In the genomic region with DNA sequence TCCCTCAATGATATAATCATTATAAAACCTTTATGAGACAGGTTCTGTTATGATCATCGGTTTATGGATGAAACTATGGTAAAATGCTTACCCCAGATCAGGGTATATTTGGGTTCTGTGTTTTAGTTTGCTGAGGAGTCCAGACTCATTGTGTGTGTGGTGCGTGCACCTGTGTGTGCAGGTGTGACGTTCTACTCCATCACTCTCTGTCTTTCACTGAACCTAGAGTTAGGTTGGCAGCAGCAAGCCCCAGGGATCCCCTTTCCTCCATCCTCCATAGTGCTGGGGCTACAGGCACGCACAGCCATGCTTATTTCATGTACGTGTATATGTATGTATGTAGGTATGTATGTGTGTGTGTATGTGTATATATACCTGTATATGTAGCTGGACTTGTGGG, we compare ENCODE assay signal across 21 mouse cellular contexts. TPM values are rescaled to one million over a fixed set of nuclear protein-coding genes. Genes with fewer than 3 reads are reported as not detected.
DNase-seq lines count a peak whose midpoint lies in the region; ATAC-seq and TF ChIP-seq lines count a peak whose summit lies in the region.
"Had no signal": no experiment of that assay in that cellular context is flagged by ENCODE, and none has a peak within 500 bp of the region (broad histone marks: within the 10 kb centered on the region; RNA-seq: fewer than 3 reads in every experiment).

No protein-coding gene starts in this region.

- TF ChIP-seq POLR2A in heart, adult 2 months (IDR thresholded peaks at IDR 0.05; ENCODE audit: insufficient read depth, low read depth, low read length) = no peak
- TF ChIP-seq POLR2A in spleen, adult 2 months (IDR thresholded peaks at IDR 0.05; ENCODE audit: low read depth, low read length) = no peak

- ATAC-seq in heart, embryonic 12.5 days (ENCODE audit: insufficient number of reproducible peaks, low FRiP score) = no peak
- ATAC-seq: forebrain, embryonic 16.5 days; hindbrain, postnatal 0 days; intestine, postnatal 0 days; midbrain, embryonic 15.5 days had no signal

- H3K4me1 ChIP-seq in heart, adult 2 months (ENCODE audit: control insufficient read depth, insufficient read depth, low read length) = peaks cover 20% of the 10 kb centered on the region
- peaks cover 61% of the 10 kb centered on the region for H3K4me1 ChIP-seq in heart, embryonic 12.5 days (replicated peaks)
- H3K4me1 ChIP-seq in spleen, adult 2 months (ENCODE audit: control insufficient read depth, insufficient read depth, insufficient read length) = peaks cover 37% of the 10 kb centered on the region

- no peak for TF ChIP-seq CTCF in heart, adult 2 months (IDR thresholded peaks at IDR 0.05)
- TF ChIP-seq CTCF in layer of hippocampus, adult 2 months (conservative IDR thresholded peaks at IDR 0.05) = no peak
- no peak for TF ChIP-seq CTCF in spleen, adult 2 months (IDR thresholded peaks at IDR 0.05; ENCODE audit: extremely low read depth, insufficient read depth, insufficient read length, insufficient replicate concordance)

- H3K79me2 ChIP-seq in heart, adult 2 months (replicated peaks; ENCODE audit: control insufficient read depth, insufficient read depth, low read length) = peaks cover 5% of the 10 kb centered on the region

- peaks cover 5% of the 10 kb centered on the region for H3K36me3 ChIP-seq in heart, adult 2 months (ENCODE audit: control insufficient read depth, insufficient read depth, low read length)
- H3K36me3 ChIP-seq in heart, embryonic 12.5 days = peaks cover 14% of the 10 kb centered on the region; the same call in 1 of the 2 replicates
- peaks cover 1% of the 10 kb centered on the region; the same call in 1 of the 2 replicates for H3K36me3 ChIP-seq in spleen, adult 2 months (ENCODE audit: control insufficient read depth, insufficient read depth, low read length)
- peaks cover 6% of the 10 kb centered on the region for H3K36me3 ChIP-seq in splenic B cell, adult 2 months (ENCODE audit: control insufficient read depth, insufficient read depth, low read length, poor library complexity, severe bottlenecking)
- H3K36me3 ChIP-seq: heart, embryonic 15.5 days; midbrain, embryonic 15.5 days; neural tube, embryonic 15.5 days had no signal

- intact Hi-C loops in heart, adult 2 months (cut with DNase I) = no loop called here

- H3K9ac ChIP-seq in heart, adult 2 months (ENCODE audit: low read depth, low read length) = no peak overlapping the region; the same call in 1 of the 2 replicates
- H3K9ac ChIP-seq in heart, embryonic 12.5 days = no peak overlapping the region
- H3K9ac ChIP-seq: lung, embryonic 14.5 days; midbrain, embryonic 15.5 days; neural tube, embryonic 15.5 days had no signal

- no peak overlapping the region for H3K4me2 ChIP-seq in heart, embryonic 12.5 days
- H3K4me2 ChIP-seq: lung, embryonic 14.5 days; midbrain, embryonic 15.5 days; neural tube, embryonic 15.5 days had no signal

- WGBS in heart, adult 2 months = 95% methylated on average over 5 of the region's 5 CpGs
- WGBS in heart, embryonic 12.5 days = 88% methylated on average over 5 of the region's 5 CpGs
- 50% methylated on average over 5 of the region's 5 CpGs for whole genome bisulfite sequencing in spleen, adult 2 months

- H3K4me3 ChIP-seq in heart, adult 2 months = no peak overlapping the region
- no peak overlapping the region for H3K4me3 ChIP-seq in heart, embryonic 12.5 days
- H3K4me3 ChIP-seq in layer of hippocampus, adult 2 months = peak overlapping the region; percentile 22; the same call in 1 of the 2 replicates
- peak overlapping the region; percentile 0; the same call in 1 of the 2 replicates for H3K4me3 ChIP-seq in spleen, adult 2 months (ENCODE audit: extremely low read depth, insufficient read depth, insufficient read length)
- H3K4me3 ChIP-seq: heart, embryonic 15.5 days; hindbrain, embryonic 10.5 days; midbrain, embryonic 15.5 days; neural tube, embryonic 15.5 days had no signal

- no peaks in the 10 kb centered on the region for H3K27me3 ChIP-seq in heart, adult 2 months (ENCODE audit: control insufficient read depth, insufficient read depth, low read length)
- H3K27me3 ChIP-seq in heart, embryonic 12.5 days (replicated peaks) = no peaks in the 10 kb centered on the region
- no peaks in the 10 kb centered on the region for H3K27me3 ChIP-seq in spleen, adult 2 months (ENCODE audit: control insufficient read depth, insufficient read depth, low read length)
- no peaks in the 10 kb centered on the region for H3K27me3 ChIP-seq in splenic B cell, adult 2 months (ENCODE audit: control insufficient read depth, insufficient read depth, low read length, poor library complexity, severe bottlenecking)
- H3K27me3 ChIP-seq: heart, embryonic 15.5 days; midbrain, embryonic 15.5 days; neural tube, embryonic 15.5 days had no signal

- no peak for TF ChIP-seq EP300 in heart, adult 2 months (IDR thresholded peaks at IDR 0.05; ENCODE audit: insufficient read depth, low read depth, low read length)

- DNase-seq in heart, adult 2 months = no peak
- peak in 1 of 2 experiments; percentile 7 for DNase-seq in layer of hippocampus, adult 2 months (ENCODE audit: low spot score in 2 of 2)
- no peak for DNase-seq in layer of hippocampus, postnatal 36 days
- no peak for DNase-seq in spleen, adult 2 months (ENCODE audit: low read depth in 1 of 2, low spot score in 2 of 2)
- DNase-seq in spleen, postnatal 14 days (ENCODE audit: low spot score in 2 of 2) = no peak
- DNase-seq in splenic B cell, adult 2 months (ENCODE audit: low read depth, low spot score) = peak; percentile 45
- DNase-seq in B cell, adult 2 months = no peak
- DNase-seq: cerebellum, adult 11 months; cerebellum, postnatal 10 days; lung, embryonic 14.5 days; lung, postnatal 4 days; thymus, postnatal 25 days had no signal

- peak overlapping the region; percentile 52 for H3K27ac ChIP-seq in heart, adult 2 months
- no peak overlapping the region for H3K27ac ChIP-seq in heart, embryonic 12.5 days (ENCODE audit: poor library complexity, severe bottlenecking)
- H3K27ac ChIP-seq in layer of hippocampus, adult 2 months = peak overlapping the region; percentile 98
- peak overlapping the region; percentile 95 for H3K27ac ChIP-seq in spleen, adult 2 months (ENCODE audit: insufficient read depth, low read length)
- H3K27ac ChIP-seq: hindbrain, postnatal 0 days; midbrain, embryonic 15.5 days; neural tube, embryonic 15.5 days; stomach, postnatal 0 days had no signal

- H3K9me3 ChIP-seq in heart, embryonic 12.5 days (replicated peaks) = no peaks in the 10 kb centered on the region
- H3K9me3 ChIP-seq: heart, embryonic 15.5 days; hindbrain, embryonic 10.5 days; midbrain, embryonic 15.5 days; neural tube, embryonic 15.5 days had no signal

RNA-seq across cellular contexts. Expression of a gene that starts 3.9 kb away (rescaled TPM):
- total RNA-seq in heart, adult 2 months (2021) = 100 to 1,000 TPM; 214 to 237 TPM
- 344 and 361 TPM in 2 replicates for polyA plus RNA-seq in heart, adult 2 months (2012; rRNA removed)
- 233 and 241 TPM in 2 replicates for polyA plus RNA-seq in heart, embryonic 12.5 days (2016; fragmentation: Nextera tagmentation; extraction: Ambion mirVana)
- 10 to 100 TPM; 93.7 to 93.9 TPM for total RNA-seq in layer of hippocampus, adult 2 months (2021)
- 10 to 100 TPM; 86.8 to 92.5 TPM for total RNA-seq in layer of hippocampus, postnatal 36 days (2021)
- polyA plus RNA-seq in spleen, adult 2 months (2012; rRNA removed) = 138 and 179 TPM in 2 replicates

RNA-seq across cellular contexts. Expression of a gene that starts 17.1 kb away (rescaled TPM):
- 100 to 1,000 TPM; 294 to 351 TPM for total RNA-seq in heart, adult 2 months (2021)
- polyA plus RNA-seq in heart, adult 2 months (2012; rRNA removed) = 264 and 414 TPM in 2 replicates
- 67.7 and 76.7 TPM in 2 replicates for polyA plus RNA-seq in heart, embryonic 12.5 days (2016; fragmentation: Nextera tagmentation; extraction: Ambion mirVana)
- total RNA-seq in layer of hippocampus, adult 2 months (2021) = 100 to 1,000 TPM; 198 to 204 TPM
- 100 to 1,000 TPM; 177 to 202 TPM for total RNA-seq in layer of hippocampus, postnatal 36 days (2021)
- 400 and 443 TPM in 2 replicates for polyA plus RNA-seq in spleen, adult 2 months (2012; rRNA removed)

RNA-seq across cellular contexts. Expression of a gene that starts 60.0 kb away (rescaled TPM):
- total RNA-seq in heart, adult 2 months (2021) = 10 to 100 TPM; 11.0 to 13.6 TPM
- 10.2 and 11.0 TPM in 2 replicates for polyA plus RNA-seq in heart, adult 2 months (2012; rRNA removed)
- polyA plus RNA-seq in heart, embryonic 12.5 days (2016; fragmentation: Nextera tagmentation; extraction: Ambion mirVana) = 26.9 and 27.8 TPM in 2 replicates
- total RNA-seq in layer of hippocampus, adult 2 months (2021) = 10 to 100 TPM; 49.0 to 50.4 TPM
- 10 to 100 TPM; 53.0 to 54.7 TPM for total RNA-seq in layer of hippocampus, postnatal 36 days (2021)
- 57.9 and 67.7 TPM in 2 replicates for polyA plus RNA-seq in spleen, adult 2 months (2012; rRNA removed)

Comparison
In these comparisons a context has a peak if more than half of its experiments do, and no peak if none do; other contexts are left out.
1. H3K4me3 ChIP-seq: peak in layer of hippocampus, adult 2 months (single experiment) and spleen, adult 2 months (single experiment); none in heart, adult 2 months (single experiment) and heart, embryonic 12.5 days (single experiment).